Mouse (Mus musculus) retina, postnatal 7 days (tissue): ENCODE data around the gene Dus2.
"Not testable (repeated sequence)": the region's sequence is repeated elsewhere in the genome, so short reads cannot be mapped to it uniquely, and the experiment has no call there.

ENCODE experiments used
- DNase-seq: peaks from one replicate; pipeline ENCODE4 v3.0.0-alpha.2; 2012; ENCODE audit warnings: low read depth, low spot score

The Dus2 gene

DNA sequence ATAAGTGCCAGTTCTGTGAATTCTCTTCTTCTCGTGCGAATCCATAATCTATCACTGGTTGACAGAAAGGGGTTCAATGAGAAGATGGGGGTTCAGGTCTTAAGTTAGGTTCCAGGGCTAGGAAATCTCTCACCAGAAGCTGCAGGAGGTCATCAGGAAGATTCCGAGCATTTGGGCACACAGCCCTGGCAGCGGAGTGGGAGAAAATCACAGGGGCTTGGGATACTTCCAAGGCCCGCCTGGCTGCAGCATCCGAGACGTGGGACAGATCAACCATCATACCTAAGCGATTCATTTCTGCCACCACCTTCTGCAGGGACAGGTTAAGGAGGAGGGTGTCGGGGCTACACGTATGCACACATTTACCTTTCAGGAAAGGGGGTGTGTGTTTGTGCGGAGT is 2.6 kb upstream of the Dus2 start:
- no peak for DNase-seq

DNA sequence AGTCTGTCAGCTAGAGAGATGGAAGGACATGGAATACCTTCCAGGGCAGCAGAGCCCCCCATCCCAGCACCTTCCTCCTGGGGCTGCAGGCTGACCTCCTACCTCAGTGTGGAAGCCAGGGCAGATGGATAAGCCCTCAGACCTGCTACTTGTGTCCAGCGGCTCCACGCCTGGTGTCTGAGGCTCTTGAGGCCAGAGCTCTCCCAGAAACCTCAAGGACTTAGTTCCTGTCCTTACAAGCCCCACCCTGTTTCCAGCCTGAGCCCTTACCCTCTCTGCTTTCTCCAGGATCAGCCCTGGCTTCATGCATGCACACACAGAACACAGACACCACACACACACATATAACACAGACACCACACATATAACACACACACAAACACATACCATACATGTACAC is 409 bp downstream of the Dus2 start:
- no peak for DNase-seq

DNA sequence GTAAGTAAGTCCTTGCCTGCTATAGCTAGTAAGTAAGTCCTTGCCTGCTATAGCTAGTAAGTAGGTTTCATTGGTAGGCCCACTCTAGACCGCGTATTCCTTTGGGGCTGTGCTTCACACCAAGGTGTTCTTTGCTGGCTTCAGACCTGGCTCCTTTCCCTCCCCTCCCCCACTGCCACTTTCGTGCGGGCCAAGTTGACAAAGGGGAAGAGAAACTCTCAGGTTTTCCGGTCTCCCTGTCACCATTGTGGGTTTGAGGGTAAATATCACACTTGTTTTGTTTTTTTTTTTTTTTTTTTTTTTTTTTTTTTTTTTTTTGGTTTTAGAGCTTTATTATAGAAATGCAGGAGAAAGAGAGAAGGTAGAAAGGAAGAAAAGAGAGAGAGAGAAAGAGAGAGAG is 1.4 kb downstream of the Dus2 start:
- DNase-seq: no peak

- no peak for DNase-seq
These were observed 2.1 kb downstream of the Dus2 start for GRCm38 (mm10) chr8:105993226-105993625.

DNA sequence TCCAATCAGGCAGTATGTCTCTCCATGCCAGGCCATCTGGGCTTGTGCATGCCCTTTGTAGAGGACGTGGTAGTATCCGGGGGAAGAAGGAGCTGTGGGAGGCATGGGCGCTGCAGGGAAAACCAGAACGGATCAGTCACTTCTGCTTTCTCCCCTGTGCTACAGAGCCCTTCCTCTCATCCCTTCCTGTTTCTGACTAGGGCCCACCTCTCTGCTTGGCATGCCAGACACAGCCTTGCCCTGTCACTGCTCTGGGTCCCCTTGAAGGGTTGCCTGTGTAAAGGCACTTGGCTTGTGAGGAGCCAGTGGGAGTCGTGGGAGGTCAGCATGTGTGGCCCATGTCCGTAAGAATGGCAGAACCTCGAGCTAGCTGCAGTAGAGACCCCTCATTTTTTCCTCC is 5.2 kb downstream of the Dus2 start:
- no peak for DNase-seq

GRCm38 (mm10) chr8:105998971-105999370 is 7.8 kb downstream of the Dus2 start:
- no peak for DNase-seq

GRCm38 (mm10) chr8:106001908-106002307 is 10.8 kb downstream of the Dus2 start:
- DNase-seq: no peak

DNA sequence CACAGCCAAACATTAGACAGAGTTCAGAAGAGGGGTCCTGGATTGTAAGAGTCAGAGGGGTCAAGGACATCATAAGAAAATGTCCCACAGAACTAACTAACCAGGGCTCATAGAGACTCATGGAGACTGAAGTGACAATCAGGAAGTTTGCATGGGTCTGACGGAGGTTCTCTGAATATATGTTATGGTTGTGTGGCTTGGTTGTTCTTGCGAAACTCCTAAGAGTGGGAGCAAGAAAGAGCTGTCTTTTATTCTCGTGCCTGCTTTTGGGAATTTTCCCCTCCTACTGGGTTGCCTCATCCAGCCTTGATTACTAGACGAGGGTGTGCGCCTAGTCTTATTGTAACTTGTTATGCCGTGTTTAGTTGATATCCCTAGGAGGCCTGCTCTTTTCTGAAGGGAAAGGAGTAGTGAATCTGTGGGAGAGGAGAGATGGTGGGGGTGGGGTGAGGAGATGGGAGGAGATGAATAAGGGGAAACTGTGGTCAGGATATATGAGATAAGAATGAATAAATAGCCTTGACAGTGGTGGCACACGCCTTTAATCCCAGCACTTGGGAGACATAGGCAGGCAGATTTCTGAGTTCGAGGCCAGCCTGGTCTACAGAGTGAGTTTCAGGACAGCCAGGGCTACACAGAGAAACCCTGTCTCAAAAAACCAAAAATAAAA is 13.5 kb downstream of the Dus2 start:
- DNase-seq: no peak

DNA sequence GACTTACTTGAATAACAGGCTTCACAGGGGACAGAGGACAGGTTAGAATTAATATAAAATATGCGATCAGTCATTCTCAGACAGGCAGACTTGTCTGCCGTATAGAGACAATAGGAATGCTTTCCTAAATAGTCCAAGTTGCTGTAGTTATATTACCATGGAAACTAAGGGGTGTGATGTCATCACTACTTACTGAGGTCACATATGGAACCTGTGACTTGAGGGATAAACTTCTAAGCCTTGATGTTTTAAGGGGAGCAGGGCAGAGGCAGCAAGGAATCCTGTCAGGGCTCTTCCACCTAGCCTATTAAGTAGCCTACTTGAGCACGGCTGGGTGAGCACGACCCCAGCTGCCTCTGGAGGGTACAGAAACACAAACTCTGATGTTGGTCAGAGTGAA is 14.7 kb downstream of the Dus2 start, which contains the start of gene Dpep2nb:
TSS of gene Dpep2nb (minus strand) at position 101 of the 400 bp plus-strand sequence.
- no peak for DNase-seq

GRCm38 (mm10) chr8:106006413-106006812 is 15.3 kb downstream of the Dus2 start:
- DNase-seq: no peak

DNA sequence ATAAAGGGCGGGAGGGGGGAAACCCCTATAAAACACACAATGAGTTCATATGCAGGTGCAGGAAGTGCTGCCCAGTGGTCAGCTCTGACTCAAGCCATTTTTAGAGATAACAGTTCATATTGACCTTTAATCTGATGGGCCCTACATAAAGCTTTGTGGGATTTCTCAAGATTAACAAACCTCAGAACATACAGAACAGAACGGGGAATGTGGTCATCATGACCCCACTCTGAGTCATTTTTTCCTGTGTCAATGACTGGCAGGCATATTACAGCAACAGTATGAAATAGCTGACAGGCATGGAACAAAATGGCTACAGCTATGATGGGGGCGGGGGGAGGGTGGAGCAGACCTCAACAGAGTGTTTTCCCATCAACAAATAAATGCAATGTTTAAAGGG is 16.0 kb downstream of the Dus2 start:
- DNase-seq: no peak

GRCm38 (mm10) chr8:106007891-106008290 is 16.8 kb downstream of the Dus2 start:
- DNase-seq: not testable (repeated sequence)

DNA sequence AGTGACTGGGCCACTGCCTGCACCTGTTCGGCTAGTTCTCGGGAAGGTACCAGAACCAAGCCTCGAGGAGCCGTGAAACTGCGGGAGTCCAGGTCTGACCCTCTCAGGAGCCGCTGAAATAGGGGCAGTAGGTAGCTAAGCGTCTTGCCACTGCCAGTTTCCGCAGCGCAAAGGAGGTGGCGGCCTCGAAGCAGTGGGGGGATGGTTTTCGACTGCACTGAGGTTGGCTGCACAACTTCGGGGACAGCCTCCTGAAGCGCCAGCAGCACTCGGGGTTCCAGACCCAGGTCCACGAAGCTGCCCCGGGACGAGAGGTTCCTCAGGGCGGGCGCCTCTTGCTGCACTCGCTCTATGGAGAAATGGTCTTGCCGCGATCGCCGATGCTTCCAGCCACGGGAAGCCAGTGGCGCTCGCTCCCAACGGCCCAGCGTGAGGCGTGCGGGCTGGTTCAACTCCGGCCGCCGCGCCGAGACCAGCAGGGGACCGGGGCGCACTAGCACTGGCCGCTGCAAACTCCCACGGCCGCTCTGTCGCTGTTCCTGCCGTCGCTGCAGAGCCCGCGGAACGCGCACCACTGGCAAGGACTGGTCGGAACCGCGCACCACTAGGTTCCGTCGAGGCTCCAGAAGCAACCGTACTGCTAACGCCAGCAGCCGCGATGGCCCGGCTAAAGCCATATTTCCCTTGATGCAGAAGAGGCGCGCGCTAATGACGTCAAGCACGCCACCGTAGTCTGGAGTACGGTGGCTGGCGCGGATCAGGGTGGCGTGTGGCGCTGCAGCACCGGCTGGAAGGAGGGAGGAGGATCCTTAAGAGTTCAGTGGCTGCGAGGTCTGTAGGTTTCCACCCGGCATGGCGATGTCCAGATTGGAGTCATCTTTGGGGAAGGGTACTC is 19.9 kb downstream of the Dus2 start:
- DNase-seq: peak; percentile 91

GRCm38 (mm10) chr8:106011643-106011986 is 20.5 kb downstream of the Dus2 start, which contains the start of gene Ddx28:
Ddx28 (minus strand) TSS chr8:106011882.
- DNase-seq: no peak

- not testable (repeated sequence) for DNase-seq
These were observed 21.1 kb downstream of the Dus2 start for GRCm38 (mm10) chr8:106012203-106012602.

DNA sequence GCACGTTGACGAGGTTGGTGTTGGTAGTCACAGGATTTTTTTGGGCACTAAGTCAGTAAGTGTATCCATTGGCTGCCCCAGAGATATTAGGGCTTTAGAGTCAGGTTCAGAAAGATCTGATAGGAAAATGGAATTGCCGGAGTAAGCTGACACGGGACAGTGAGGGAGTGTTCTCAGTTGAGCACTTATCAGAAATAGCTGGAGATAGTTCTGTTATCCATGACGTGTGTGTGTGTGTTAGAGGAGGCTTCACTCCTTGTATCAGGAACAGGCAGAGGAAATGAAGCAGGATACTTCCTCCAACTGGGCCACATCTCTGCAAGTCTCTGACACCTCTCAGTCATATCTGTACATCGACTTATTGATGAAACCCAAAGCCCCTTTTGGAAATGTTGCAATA is 25.1 kb downstream of the Dus2 start:
- no peak for DNase-seq

GRCm38 (mm10) chr8:106017130-106017529 is 26.0 kb downstream of the Dus2 start:
- DNase-seq: no peak

DNA sequence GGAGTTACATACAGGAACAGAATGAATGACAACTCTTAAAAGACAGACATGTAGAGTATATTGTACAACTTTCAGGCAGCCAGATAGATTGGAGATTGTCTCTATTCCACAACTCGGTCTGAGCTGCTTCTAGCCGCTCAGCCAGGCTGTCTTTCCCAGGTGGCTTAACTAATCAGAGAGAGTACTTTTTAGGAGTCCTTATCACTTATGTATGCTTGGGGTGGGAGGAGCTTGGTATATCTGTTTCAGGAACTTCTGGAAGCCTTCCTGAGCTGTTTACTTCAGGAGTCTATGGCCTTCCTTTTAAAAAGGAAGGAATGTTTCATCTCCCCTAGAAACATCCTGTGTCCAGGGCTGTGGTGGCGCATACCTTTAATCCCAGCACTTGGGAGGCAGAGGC is 26.9 kb downstream of the Dus2 start:
- no peak for DNase-seq

DNA sequence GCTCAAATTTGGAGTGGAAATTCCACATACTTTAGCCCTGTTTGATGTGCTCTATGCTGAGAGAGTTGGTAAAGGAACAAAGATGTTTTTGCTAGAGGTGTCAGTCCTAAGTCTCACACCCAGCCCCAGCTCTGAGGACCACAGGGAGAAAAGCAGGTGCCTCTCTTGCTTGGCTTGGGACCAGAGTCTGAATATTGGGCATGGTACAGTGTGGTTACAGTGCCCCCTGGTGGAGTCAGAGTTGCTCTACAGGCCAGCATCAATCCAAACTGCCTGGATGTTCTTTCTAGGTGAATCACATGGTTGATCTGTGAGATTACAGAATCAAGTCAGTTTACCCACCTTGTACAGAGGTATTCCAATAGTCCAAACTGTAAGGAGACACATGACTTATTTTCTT is 31.3 kb downstream of the Dus2 start:
- DNase-seq: peak; percentile 68

DNA sequence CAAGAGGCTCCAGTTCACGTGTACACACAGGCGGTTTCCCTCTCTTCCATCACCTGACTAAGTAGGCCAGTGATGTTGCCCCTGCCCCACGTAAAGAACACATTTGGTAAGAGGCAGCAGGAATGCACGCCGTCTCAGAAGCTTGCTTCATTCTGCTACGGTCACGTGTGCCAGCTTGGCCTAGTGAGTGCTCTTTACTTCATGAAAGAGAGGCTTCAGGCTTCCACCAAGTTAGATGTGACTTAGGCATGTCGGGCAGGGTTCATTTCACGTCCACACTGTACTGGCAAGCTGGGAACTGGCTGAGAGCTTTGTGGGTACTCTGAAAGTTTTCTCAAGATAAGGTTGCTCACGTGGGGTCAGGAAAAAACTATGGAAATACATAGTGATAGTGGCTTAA is 47.6 kb downstream of the Dus2 start:
- DNase-seq: no peak

DNA sequence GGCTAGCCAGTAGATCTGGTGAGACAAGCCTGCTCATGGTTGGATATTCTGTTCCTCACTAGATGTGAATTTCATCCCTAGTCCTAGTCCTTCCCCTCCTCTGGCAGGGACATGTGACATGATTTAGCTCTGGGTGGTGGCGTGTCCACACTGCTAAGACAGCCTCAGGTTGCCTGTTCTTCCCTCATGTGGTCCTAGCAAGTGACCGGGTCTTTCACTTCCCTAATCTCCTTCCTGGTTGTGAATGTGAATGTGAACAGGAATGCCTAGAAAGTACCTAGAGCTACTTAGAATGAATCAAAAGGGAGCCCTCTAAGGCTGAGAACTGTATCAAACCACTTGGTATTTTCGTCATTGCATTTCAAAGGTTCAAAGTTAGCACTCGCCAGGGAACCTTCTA is 48.5 kb downstream of the Dus2 start:
- no peak for DNase-seq

- no peak for DNase-seq
These were observed 49.1 kb downstream of the Dus2 start for GRCm38 (mm10) chr8:106040218-106040617.

DNA sequence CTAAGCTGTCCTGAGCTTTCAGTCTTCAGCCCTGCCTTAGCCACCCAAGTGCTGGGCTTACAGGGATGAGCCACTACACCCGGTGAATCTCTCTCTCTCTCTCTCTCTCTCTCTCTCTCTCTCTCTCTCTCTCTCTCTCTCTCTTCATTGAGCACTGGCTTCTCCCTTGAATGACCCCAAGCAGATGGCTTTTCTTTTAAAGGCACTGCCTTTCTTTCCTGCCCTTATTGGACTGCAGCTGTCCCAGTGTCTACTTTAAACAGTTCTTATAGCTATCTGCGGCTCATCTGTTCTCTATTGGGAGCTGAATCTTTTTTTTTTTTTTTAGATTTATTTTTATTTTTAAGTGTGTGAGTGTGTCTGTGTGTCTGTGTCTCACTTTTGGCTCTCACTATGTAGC is 51.9 kb downstream of the Dus2 start:
- DNase-seq: no peak
